Mouse (Mus musculus) ES-E14 (cell line): ENCODE data around the gene Nod2. TPM values are rescaled to one million over a fixed set of nuclear protein-coding genes. Genes with fewer than 3 reads are reported as not detected.

Experiments used
- DNase-seq: peaks from one replicate; pipeline ENCODE4 v3.0.0-alpha.2; 2013; ENCODE audit warnings: low read depth, low spot score
- H3K27ac ChIP-seq: 2 replicates; pipeline ENCODE4 v1.5.1; 2012; ENCODE audit warnings: low read depth, mild to moderate bottlenecking, low read length, moderate library complexity, mixed read lengths; ENCODE audit not compliant: poor library complexity, insufficient read depth, severe bottlenecking
- H3K36me3 ChIP-seq: 2 replicates; pipeline ENCODE4 v1.6.1; 2012; ENCODE audit warnings: mild to moderate bottlenecking, low read length, moderate library complexity, mixed read lengths; ENCODE audit not compliant: control insufficient read depth, poor library complexity, insufficient read depth, severe bottlenecking
- H3K4me1 ChIP-seq, 2 experiments: fragments of 150-350 bp in 1 of 2; sonication (generic) in 1 of 2; 2 replicates each; pipeline ENCODE4 v1.6.1; 2012; ENCODE audit warnings: low read length in 2 of 2, mild to moderate bottlenecking in 1 of 2, mixed read lengths in 1 of 2; ENCODE audit not compliant: control insufficient read depth in 2 of 2, insufficient read depth in 2 of 2, poor library complexity in 1 of 2
- H3K4me3 ChIP-seq, 2 experiments: fragments of 150-350 bp in 1 of 2; sonication (generic) in 1 of 2; 2 replicates each; pipeline ENCODE4 v1.5.1; 2012; ENCODE audit warnings: low read length in 2 of 2, low read depth in 1 of 2, mild to moderate bottlenecking in 1 of 2, mixed read lengths in 1 of 2; ENCODE audit not compliant: insufficient read depth in 1 of 2, poor library complexity in 1 of 2, severe bottlenecking in 1 of 2
- H3K9ac ChIP-seq: 2 replicates; pipeline ENCODE4 v1.6.1; 2012; ENCODE audit warnings: low read depth, mild to moderate bottlenecking, low read length, mixed read lengths; ENCODE audit not compliant: poor library complexity, insufficient read depth, severe bottlenecking
- H3K9me3 ChIP-seq: fragments of 150-350 bp; sonication (generic); 2 replicates; pipeline ENCODE4 v1.6.1; 2012; ENCODE audit warnings: low read depth, mild to moderate bottlenecking, low read length; ENCODE audit not compliant: control insufficient read depth, insufficient read depth
- CHD2 ChIP-seq: IDR thresholded peaks from 2 replicates; pipeline ENCODE4 v1.6.1; 2014; ENCODE audit warnings: mild to moderate bottlenecking, low read depth, low read length, inconsistent platforms
- HCFC1 ChIP-seq: IDR thresholded peaks from 2 replicates; pipeline ENCODE4 v1.6.1; 2012; ENCODE audit warnings: low read length, inconsistent platforms, borderline replicate concordance; ENCODE audit not compliant: insufficient read depth
- MAFK ChIP-seq: IDR thresholded peaks from 2 replicates; pipeline ENCODE4 v1.6.1; 2014; ENCODE audit warnings: mild to moderate bottlenecking, low read depth, low read length, inconsistent platforms; ENCODE audit not compliant: insufficient read depth
- ZC3H11A ChIP-seq: IDR thresholded peaks from 2 replicates; pipeline ENCODE4 v1.6.1; 2012; ENCODE audit warnings: low read depth, mild to moderate bottlenecking, inconsistent platforms, low read length, borderline replicate concordance
- ZNF384 ChIP-seq: IDR thresholded peaks from 2 replicates; pipeline ENCODE4 v1.6.1; 2012; ENCODE audit warnings: low read depth, low read length, inconsistent platforms
- in situ Hi-C, 2 experiments: fragments of 600-800 bp; cut with MboI; formaldehyde crosslinking; loops; one replicate each; pipeline ENCODE4 v1.15.1; 2025; ENCODE audit warnings: low sequenced_read_pairs in 2 of 2, inconsistent platforms in 1 of 2; ENCODE audit not compliant: unreplicated experiment in 2 of 2
- total RNA-seq: library from RNA; depleted of rRNA; stranded (reverse); fragments of 300-350 nt; gene quantifications from 2 replicates; pipeline ENCODE4 v1.2.3, GENCODE M21; 2012

The Nod2 gene
- total RNA-seq, 1 experiment, result 0.40 TPM

- no peaks in the 10 kb centered on the region for H3K9me3 ChIP-seq
- in situ Hi-C loops, result no loop called here
- H3K9ac ChIP-seq, result no peak overlapping the region
- no peak for DNase-seq
- TF ChIP-seq ZC3H11A (no peak), ZNF384 (no peak), MAFK (no peak), HCFC1 (no peak), CHD2 (no peak)
- no peak overlapping the region for H3K27ac ChIP-seq
- H3K4me1 ChIP-seq, result no peaks in the 10 kb centered on the region
- no peak overlapping the region for H3K4me3 ChIP-seq
- H3K36me3 ChIP-seq, result no peaks in the 10 kb centered on the region
These were observed 19.3 kb downstream of the Nod2 start for GRCm38 (mm10) chr8:88666435-88666834.

- H3K27ac ChIP-seq, result no peak overlapping the region
- no peaks in the 10 kb centered on the region for H3K36me3 ChIP-seq
- no peak overlapping the region for H3K4me3 ChIP-seq
- no peaks in the 10 kb centered on the region for H3K9me3 ChIP-seq
- in situ Hi-C loops, result no loop called here
- H3K4me1 ChIP-seq, result no peaks in the 10 kb centered on the region
- DNase-seq, result no peak
- no peak for TF ChIP-seq MAFK
- TF ChIP-seq HCFC1, result no peak
- TF ChIP-seq ZC3H11A, result no peak
- no peak for TF ChIP-seq ZNF384
- no peak for TF ChIP-seq CHD2
- H3K9ac ChIP-seq, result no peak overlapping the region
These were observed 21.4 kb downstream of the Nod2 start for GRCm38 (mm10) chr8:88668400-88669086.

- DNase-seq, result no peak
- Histone ChIP-seq H3K9me3 (no peaks in the 10 kb centered on the region), H3K36me3 (no peaks in the 10 kb centered on the region), H3K4me3 (no peak overlapping the region), H3K4me1 (no peaks in the 10 kb centered on the region), H3K27ac (no peak overlapping the region), H3K9ac (no peak overlapping the region)
- in situ Hi-C loops, result no loop called here
- TF ChIP-seq MAFK (no peak), CHD2 (no peak), HCFC1 (no peak), ZC3H11A (no peak), ZNF384 (no peak)
These were observed 23.7 kb downstream of the Nod2 start for GRCm38 (mm10) chr8:88670782-88671181.

- no peak overlapping the region for H3K4me3 ChIP-seq
- no peak overlapping the region for H3K9ac ChIP-seq
- H3K36me3 ChIP-seq, result no peaks in the 10 kb centered on the region
- DNase-seq, result no peak
- in situ Hi-C loops, result no loop called here
- no peaks in the 10 kb centered on the region for H3K9me3 ChIP-seq
- TF ChIP-seq ZC3H11A (no peak), ZNF384 (no peak), CHD2 (no peak), HCFC1 (no peak), MAFK (no peak)
- no peak overlapping the region for H3K27ac ChIP-seq
- no peaks in the 10 kb centered on the region for H3K4me1 ChIP-seq
These were observed 24.5 kb downstream of the Nod2 start for GRCm38 (mm10) chr8:88671575-88671974.
